In the genomic region with DNA sequence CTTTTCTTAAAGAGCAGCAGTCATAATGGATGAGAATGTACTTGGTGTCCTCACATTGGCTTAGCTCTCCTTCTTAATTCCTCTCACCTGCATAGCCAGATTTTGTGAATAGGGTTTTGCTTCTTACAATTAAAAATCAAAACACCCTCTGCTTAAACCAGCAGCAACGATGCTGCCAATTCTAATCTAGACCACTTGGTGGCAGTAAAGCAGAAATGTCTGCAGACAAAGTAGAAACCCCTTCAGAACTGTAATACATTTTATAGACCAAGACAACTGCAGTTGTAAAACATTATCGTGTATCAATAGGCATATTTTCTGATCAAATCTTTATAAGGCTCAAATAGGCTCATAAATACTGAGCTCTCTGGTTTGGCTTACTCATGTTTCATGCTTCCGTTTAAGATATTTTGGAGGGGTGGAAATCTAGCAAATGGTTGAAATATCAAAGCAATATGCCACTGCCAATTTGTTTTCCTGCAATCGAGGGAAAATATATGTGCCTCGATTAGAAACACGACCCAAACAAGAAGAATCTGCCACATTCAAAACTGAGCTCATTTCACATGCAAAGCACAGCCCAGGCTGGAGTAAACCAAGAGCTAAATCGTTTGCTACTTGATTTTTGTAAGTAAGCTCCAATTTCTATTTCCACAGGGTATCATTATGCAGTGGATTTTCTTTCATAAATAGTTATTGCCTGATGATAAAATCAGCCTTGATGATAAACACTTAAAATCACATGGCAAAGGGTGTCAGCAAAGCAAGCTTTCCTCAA, we compare ENCODE assay signal across 12 mouse cellular contexts. TPM values are rescaled to one million over a fixed set of nuclear protein-coding genes. Genes with fewer than 3 reads are reported as not detected.
DNase-seq lines count a peak whose midpoint lies in the region; ATAC-seq lines count a peak whose summit lies in the region.
"Had no signal": no experiment of that assay in that cellular context is flagged by ENCODE, and none has a peak within 500 bp of the region (broad histone marks: within the 10 kb centered on the region; RNA-seq: fewer than 3 reads in every experiment).

No protein-coding gene starts in this region.

- 56% methylated on average over 7 of the region's 7 CpGs for WGBS in midbrain, embryonic 11.5 days
- WGBS in midbrain, embryonic 10.5 days: 53% methylated on average over 7 of the region's 7 CpGs

- DNase-seq in cerebellum, adult 11 months: peak; percentile 4
- DNase-seq in cerebellum, adult 11-12 months: no peak
- no peak for DNase-seq in midbrain, embryonic 11.5 days (ENCODE audit: low spot score, missing footprints)
- DNase-seq in midbrain, embryonic 10.5 days (ENCODE audit: low spot score): no peak
- DNase-seq in induced T-regulatory cell, adult 2 months (ENCODE audit: low read depth): peak; percentile 1
- DNase-seq in thymus, postnatal 36 days: no peak
- no peak for DNase-seq in liver

- no peak overlapping the region for H3K9ac ChIP-seq in midbrain, embryonic 11.5 days (ENCODE audit: low read length)
- H3K9ac ChIP-seq: embryonic facial prominence, embryonic 13.5 days; limb, embryonic 15.5 days had no signal

- H3K36me3 ChIP-seq in midbrain, embryonic 11.5 days (ENCODE audit: control insufficient read depth, insufficient read depth, low read length): no peaks in the 10 kb centered on the region
- no peaks in the 10 kb centered on the region for H3K36me3 ChIP-seq in midbrain, embryonic 10.5 days
- H3K36me3 ChIP-seq: embryonic facial prominence, embryonic 13.5 days; limb, embryonic 15.5 days had no signal

- H3K4me3 ChIP-seq in midbrain, embryonic 11.5 days (ENCODE audit: low read depth, low read length): no peak overlapping the region
- H3K4me3 ChIP-seq in midbrain, embryonic 10.5 days: no peak overlapping the region
- H3K4me3 ChIP-seq: embryonic facial prominence, embryonic 13.5 days; limb, embryonic 15.5 days had no signal

- H3K9me3 ChIP-seq in midbrain, embryonic 11.5 days (ENCODE audit: control insufficient read depth, low read length): no peaks in the 10 kb centered on the region
- no peaks in the 10 kb centered on the region for H3K9me3 ChIP-seq in midbrain, embryonic 10.5 days (replicated peaks)
- H3K9me3 ChIP-seq: embryonic facial prominence, embryonic 13.5 days; limb, embryonic 15.5 days had no signal

- ATAC-seq in midbrain, embryonic 11.5 days (ENCODE audit: low FRiP score): peak; percentile 45; the same call in 1 of the 2 replicates
- ATAC-seq in megakaryocyte-erythroid progenitor cell, adult 5-6 weeks (replicated peaks; ENCODE audit: low FRiP score, low TSS enrichment, poor library complexity, severe bottlenecking): 0 out of 2 replicates have a peak, but pooled peaks have one; percentile 52

- no peaks in the 10 kb centered on the region for H3K4me1 ChIP-seq in midbrain, embryonic 11.5 days (ENCODE audit: control insufficient read depth, insufficient read depth, low read length)
- H3K4me1 ChIP-seq in midbrain, embryonic 10.5 days: no peaks in the 10 kb centered on the region
- H3K4me1 ChIP-seq: embryonic facial prominence, embryonic 13.5 days had no signal

- no peaks in the 10 kb centered on the region for H3K27me3 ChIP-seq in midbrain, embryonic 11.5 days (ENCODE audit: control insufficient read depth, insufficient read depth, low read length)
- no peaks in the 10 kb centered on the region for H3K27me3 ChIP-seq in midbrain, embryonic 10.5 days (ENCODE audit: low read depth, poor library complexity, severe bottlenecking)
- H3K27me3 ChIP-seq: embryonic facial prominence, embryonic 13.5 days; limb, embryonic 15.5 days had no signal

- H3K27ac ChIP-seq in midbrain, embryonic 11.5 days (ENCODE audit: low read depth, low read length): no peak overlapping the region
- H3K27ac ChIP-seq in midbrain, embryonic 10.5 days (replicated peaks): no peak overlapping the region
- H3K27ac ChIP-seq: embryonic facial prominence, embryonic 13.5 days; limb, embryonic 15.5 days had no signal

- no peak overlapping the region for H3K4me2 ChIP-seq in midbrain, embryonic 11.5 days
- H3K4me2 ChIP-seq: embryonic facial prominence, embryonic 13.5 days; limb, embryonic 15.5 days had no signal

RNA-seq across cellular contexts. Expression of gene Gm12695, which starts 14.6 kb away (rescaled TPM):
- polyA plus RNA-seq in midbrain, embryonic 11.5 days (2014; fragmentation: Nextera tagmentation; extraction: Ambion mirVana): not detected in 2 replicates
- not detected in 2 replicates for polyA plus RNA-seq in midbrain, embryonic 10.5 days (2016; fragmentation: Nextera tagmentation; extraction: Ambion mirVana)
- not detected in 2 replicates for total RNA-seq in megakaryocyte-erythroid progenitor cell, adult 5-6 weeks (2014; fragmentation: Nextera tagmentation)
- not detected in 2 replicates for total RNA-seq in megakaryocyte-erythroid progenitor cell, adult 5-6 weeks (2017)
- polyA plus RNA-seq: C2C12; embryonic facial prominence, embryonic 13.5 days; limb, embryonic 15.5 days; stomach, embryonic 14.5 days had no signal

Comparison
In these comparisons a context has a peak if more than half of its experiments do, and no peak if none do; other contexts are left out.
1. DNase-seq: peak in cerebellum, adult 11 months (single experiment) and induced T-regulatory cell, adult 2 months (single experiment); none in cerebellum, adult 11-12 months (single experiment), midbrain, embryonic 11.5 days (single experiment), midbrain, embryonic 10.5 days (single experiment), thymus, postnatal 36 days (0 of 2) and liver (single experiment).